Mouse (Mus musculus) hindbrain, embryonic 13.5 days (tissue): ENCODE data around the gene Vti1a. TPM values are rescaled to one million over a fixed set of nuclear protein-coding genes. Genes with fewer than 3 reads are reported as not detected.
A peak's percentile ranks its signal among the peaks of the same experiment; 100 is the strongest.

ENCODE experiments used
- ATAC-seq: fragments of 200-750 bp; cut with Nextera tagmentation; 2 replicates; pipeline ENCODE4 v1.8.0; 2017; ENCODE audit warnings: moderate TSS enrichment; ENCODE audit not compliant: low FRiP score
- H3K27ac ChIP-seq: fragments of 300-500 bp; sonication (generic); 2 replicates; pipeline ENCODE4 v1.5.1; 2015; ENCODE audit warnings: inconsistent platforms, mild to moderate bottlenecking, moderate library complexity
- H3K27me3 ChIP-seq: fragments of 300-500 bp; sonication (generic); 2 replicates; pipeline ENCODE4 v1.6.1; 2015; ENCODE audit warnings: mild to moderate bottlenecking, inconsistent platforms
- H3K36me3 ChIP-seq: fragments of 300-500 bp; sonication (generic); 2 replicates; pipeline ENCODE4 v1.6.1; 2015; ENCODE audit warnings: mild to moderate bottlenecking, inconsistent platforms
- H3K4me1 ChIP-seq: fragments of 300-500 bp; sonication (generic); replicated peaks from 2 replicates; pipeline ENCODE4 v1.6.1; 2015; ENCODE audit warnings: inconsistent platforms
- H3K4me2 ChIP-seq: fragments of 300-500 bp; sonication (generic); 2 replicates; pipeline ENCODE4 v1.6.1; 2015; ENCODE audit warnings: inconsistent platforms, mild to moderate bottlenecking, moderate library complexity
- H3K4me3 ChIP-seq: fragments of 300-500 bp; sonication (generic); 2 replicates; pipeline ENCODE4 v1.5.1; 2015; ENCODE audit warnings: mild to moderate bottlenecking, inconsistent platforms
- H3K9ac ChIP-seq: fragments of 300-500 bp; sonication (generic); 2 replicates; pipeline ENCODE4 v1.6.1; 2015; ENCODE audit warnings: mild to moderate bottlenecking, inconsistent platforms
- H3K9me3 ChIP-seq: fragments of 300-500 bp; sonication (generic); 2 replicates; pipeline ENCODE4 v1.6.1; 2016; ENCODE audit warnings: inconsistent platforms
- WGBS: fragments of 180-500 bp; shearing (Covaris S2); methylation state at CpG from one replicate; pipeline ENCODE4 v1.1.7; 2015; 5-methylcytosine and 5-hydroxymethylcytosine counted together
- polyA plus RNA-seq: library from polyadenylated mRNA; unstranded; fragments of >200 nt; fragmentation: Nextera tagmentation; extraction: Ambion mirVana; gene quantifications from 2 replicates; pipeline ENCODE4 v1.2.1, GENCODE M21; 2015

Vti1a gene
- polyA plus RNA-seq, 1 experiment from 2014 or later: 30.1 TPM

DNA sequence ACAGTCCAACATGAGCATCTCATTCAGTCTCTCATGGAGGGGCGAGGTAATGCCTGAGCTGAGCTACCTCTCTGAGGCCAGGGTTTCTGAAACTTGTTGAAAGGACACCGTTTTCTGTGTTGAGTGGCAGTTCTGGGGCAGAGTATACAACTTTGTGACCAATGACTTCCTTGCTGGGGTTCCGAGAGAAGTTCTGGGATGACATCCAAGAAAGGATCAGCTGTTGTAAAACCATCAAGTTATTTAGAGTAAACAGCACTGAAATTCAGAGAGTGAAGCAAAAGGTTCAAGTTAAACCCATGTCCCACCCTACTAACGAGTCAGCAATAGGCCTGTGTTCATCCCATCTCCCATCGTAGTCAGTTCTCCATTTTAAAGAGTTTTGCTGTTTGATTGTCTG, 164.4 kb downstream of the Vti1a start:
- no peak overlapping the region for H3K9ac ChIP-seq
- no peak for ATAC-seq
- WGBS: 82% methylated on average over 5 of the region's 5 CpGs
- H3K9me3 ChIP-seq: no peaks in the 10 kb centered on the region
- no peaks in the 10 kb centered on the region for H3K36me3 ChIP-seq
- H3K4me3 ChIP-seq: no peak overlapping the region
- peaks cover 5% of the 10 kb centered on the region; the same call in 1 of the 2 replicates for H3K27me3 ChIP-seq
- H3K27ac ChIP-seq: no peak overlapping the region
- peaks cover 19% of the 10 kb centered on the region for H3K4me1 ChIP-seq
- no peak overlapping the region for H3K4me2 ChIP-seq

DNA sequence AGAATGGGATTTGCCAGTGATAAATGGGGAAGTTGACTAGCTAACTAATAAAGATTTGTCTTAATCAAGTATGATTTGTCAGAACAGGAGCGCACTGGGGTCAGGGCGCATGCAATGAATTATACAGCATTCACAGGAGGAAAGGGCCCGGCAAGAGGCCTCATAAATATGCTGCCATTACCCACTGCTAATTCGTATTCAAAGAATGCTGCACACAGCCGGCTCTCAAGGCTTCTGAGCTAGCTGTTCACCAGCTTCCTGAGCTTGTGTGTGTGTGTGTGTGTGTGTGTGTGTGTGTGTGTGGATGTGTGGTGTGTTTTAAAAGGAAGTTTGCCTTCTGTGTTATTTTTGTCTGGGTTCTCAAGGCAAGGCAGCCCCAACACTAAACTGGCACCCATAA, 165.2 kb downstream of the Vti1a start:
- Histone ChIP-seq H3K27me3 (peaks cover 5% of the 10 kb centered on the region; the same call in 1 of the 2 replicates), H3K4me1 (peaks cover 19% of the 10 kb centered on the region), H3K27ac (peak overlapping the region; percentile 60), H3K36me3 (no peaks in the 10 kb centered on the region), H3K4me3 (no peak overlapping the region), H3K9me3 (no peaks in the 10 kb centered on the region), H3K9ac (no peak overlapping the region), H3K4me2 (no peak overlapping the region)
- 15% methylated on average over 5 of the region's 5 CpGs for WGBS
- peak; percentile 39; the same call in 1 of the 2 replicates for ATAC-seq

DNA sequence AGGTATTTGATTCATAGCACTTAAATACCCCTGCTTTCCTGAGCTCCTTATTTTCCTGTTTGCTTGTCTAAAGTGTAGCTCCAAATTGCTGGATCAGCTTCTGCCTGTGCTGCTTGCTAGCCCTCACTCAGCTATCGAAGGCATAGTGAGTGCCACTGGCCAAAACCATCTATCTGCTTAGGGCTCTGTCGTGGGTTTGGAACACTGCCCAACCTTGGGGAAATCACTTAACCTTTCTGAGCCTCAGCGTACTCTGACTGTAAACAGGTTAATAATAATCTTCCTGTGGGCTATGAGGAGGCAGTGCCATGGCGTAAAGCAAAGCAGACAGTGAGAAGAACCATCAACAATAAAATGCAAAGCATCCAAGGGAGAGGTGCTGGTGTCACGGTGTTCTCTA, 167.4 kb downstream of the Vti1a start:
- H3K27ac ChIP-seq: no peak overlapping the region
- no peaks in the 10 kb centered on the region for H3K36me3 ChIP-seq

DNA sequence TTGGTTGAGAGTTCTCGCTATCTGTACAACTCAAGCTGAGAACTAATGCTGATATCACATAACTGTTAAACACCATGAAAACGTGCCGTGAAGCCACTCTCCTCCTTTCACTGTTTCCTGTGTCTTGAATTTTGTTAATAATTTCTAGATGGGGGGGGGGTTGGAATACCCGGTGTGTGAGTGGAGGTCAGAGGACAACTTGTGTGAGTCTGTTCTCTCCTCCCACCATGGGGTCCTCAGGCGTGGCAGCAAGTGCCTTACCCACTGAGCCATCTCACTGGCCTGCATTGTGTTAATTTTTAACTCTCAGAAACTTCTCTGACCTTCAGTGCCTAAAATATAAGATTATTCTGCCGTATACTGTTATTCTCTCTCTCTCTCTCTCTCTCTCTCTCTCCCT, 168.5 kb downstream of the Vti1a start:
- no peak overlapping the region for H3K4me3 ChIP-seq
- H3K9me3 ChIP-seq: no peaks in the 10 kb centered on the region
- H3K9ac ChIP-seq: no peak overlapping the region
- WGBS: 61% methylated on average over 6 of the region's 6 CpGs
- no peak overlapping the region for H3K27ac ChIP-seq
- peaks cover 10% of the 10 kb centered on the region; the same call in 1 of the 2 replicates for H3K27me3 ChIP-seq
- H3K4me1 ChIP-seq: peaks cover 19% of the 10 kb centered on the region
- no peaks in the 10 kb centered on the region for H3K36me3 ChIP-seq
- no peak overlapping the region for H3K4me2 ChIP-seq
- no peak for ATAC-seq

More for the DNA sequence above, 167.4 kb downstream of the Vti1a start:
- no peak overlapping the region for H3K9ac ChIP-seq
- H3K27me3 ChIP-seq: peaks cover 5% of the 10 kb centered on the region; the same call in 1 of the 2 replicates
- H3K4me2 ChIP-seq: no peak overlapping the region
- peaks cover 19% of the 10 kb centered on the region for H3K4me1 ChIP-seq
- H3K4me3 ChIP-seq: no peak overlapping the region
- no peaks in the 10 kb centered on the region for H3K9me3 ChIP-seq
- 65% methylated on average over 5 of the region's 5 CpGs for WGBS
- ATAC-seq: no peak

DNA sequence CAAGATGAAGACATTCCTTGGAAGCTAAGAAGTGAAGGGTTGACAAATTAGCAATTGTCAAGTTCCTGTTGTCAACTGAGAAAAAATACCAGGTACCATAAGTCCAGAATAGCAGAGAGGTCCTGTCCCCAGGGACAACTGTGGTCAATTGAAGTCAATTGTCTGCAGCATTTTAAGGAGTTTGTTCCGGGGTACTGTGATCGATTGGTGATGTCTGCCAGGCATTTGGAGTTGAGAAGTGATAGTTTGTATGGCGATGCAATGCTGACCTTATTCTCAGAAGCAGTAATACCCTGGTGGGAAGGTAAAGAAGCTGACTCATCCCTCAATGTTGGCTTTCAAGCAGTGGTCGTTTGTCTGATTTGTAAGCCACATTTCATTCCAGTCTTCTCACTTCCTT, 170.4 kb downstream of the Vti1a start:
- 72% methylated on average over 4 of the region's 4 CpGs for WGBS

DNA sequence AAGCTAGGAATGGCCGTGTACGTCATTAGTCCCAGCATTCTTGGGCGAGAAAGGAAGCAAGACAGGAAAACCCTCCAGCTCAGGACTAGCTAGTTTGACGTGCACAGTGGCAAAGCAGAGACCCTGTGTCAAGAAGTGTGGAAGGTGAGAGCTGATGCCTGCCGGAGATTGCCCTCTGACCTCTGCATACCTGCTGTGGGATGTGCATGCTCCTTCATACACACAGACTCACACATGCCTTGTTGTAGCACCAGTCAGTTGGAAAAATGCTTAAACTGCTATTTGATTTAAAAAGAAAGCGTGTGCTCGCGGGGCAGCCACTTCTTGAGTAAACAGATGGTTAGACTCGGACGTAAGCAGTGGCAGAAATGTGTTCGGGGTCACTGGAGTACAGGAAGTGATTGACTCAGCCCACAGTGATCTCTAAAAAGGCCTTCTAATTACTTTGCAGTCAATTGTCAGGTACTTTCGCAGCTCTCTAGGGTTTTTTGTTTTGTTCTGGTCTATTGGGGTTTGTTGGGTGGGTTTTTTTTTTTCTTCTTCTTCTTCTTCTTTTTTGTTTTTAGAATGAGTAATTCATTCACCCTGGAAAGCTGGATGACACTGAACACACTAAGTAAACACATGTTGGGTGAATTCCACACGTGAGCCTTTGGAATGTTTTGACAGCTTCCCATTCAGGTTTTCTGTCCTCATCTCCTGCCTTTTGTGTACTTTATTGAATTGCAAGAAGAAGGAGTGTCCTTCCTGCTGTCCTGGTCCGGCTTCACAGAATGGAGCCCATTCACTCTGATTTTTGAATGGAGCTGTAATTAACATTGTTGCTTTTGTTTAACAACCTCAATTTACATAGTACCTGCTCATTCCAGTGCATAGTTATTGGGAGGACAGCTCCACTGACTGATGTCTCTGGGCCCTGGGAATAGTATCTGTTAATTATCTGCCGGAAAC, 175.3 kb downstream of the Vti1a start:
- peaks cover 23% of the 10 kb centered on the region for H3K27me3 ChIP-seq
- H3K36me3 ChIP-seq: no peaks in the 10 kb centered on the region
- H3K4me1 ChIP-seq: peaks cover 16% of the 10 kb centered on the region; the same call in 1 of the 2 replicates
- H3K9me3 ChIP-seq: no peaks in the 10 kb centered on the region
- no peak overlapping the region for H3K27ac ChIP-seq
- WGBS: 22% methylated on average over 15 of the region's 15 CpGs
- no peak overlapping the region for H3K4me3 ChIP-seq
- no peak for ATAC-seq
- no peak overlapping the region for H3K9ac ChIP-seq
- no peak overlapping the region for H3K4me2 ChIP-seq

More for the DNA sequence above, 170.4 kb downstream of the Vti1a start:
- ATAC-seq: no peak
- no peaks in the 10 kb centered on the region for H3K36me3 ChIP-seq
- no peak overlapping the region for H3K4me3 ChIP-seq
- peaks cover 20% of the 10 kb centered on the region for H3K4me1 ChIP-seq
- peaks cover 17% of the 10 kb centered on the region; the same call in 1 of the 2 replicates for H3K27me3 ChIP-seq
- no peak overlapping the region for H3K9ac ChIP-seq
- H3K9me3 ChIP-seq: no peaks in the 10 kb centered on the region
- no peak overlapping the region for H3K27ac ChIP-seq
- no peak overlapping the region for H3K4me2 ChIP-seq

DNA sequence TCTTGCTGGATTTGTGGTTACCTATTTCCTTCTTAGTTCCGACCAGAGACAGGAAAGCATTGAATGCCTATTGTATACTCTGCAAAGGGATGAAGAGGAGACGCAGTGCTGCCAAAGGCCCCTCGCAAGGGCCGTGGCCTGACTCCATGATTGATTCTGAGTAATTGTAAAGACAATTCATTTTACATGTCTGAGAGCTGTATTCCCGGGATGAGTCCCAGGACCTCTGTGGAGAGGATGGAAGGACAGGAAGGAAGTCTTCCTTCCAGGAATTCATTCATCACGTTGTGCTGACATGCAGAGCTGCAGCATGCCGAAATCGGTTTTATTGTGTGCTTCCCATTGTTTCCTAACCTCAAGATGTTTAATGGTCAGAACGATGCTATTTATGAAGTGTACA, 180.2 kb downstream of the Vti1a start:
- no peak for ATAC-seq

DNA sequence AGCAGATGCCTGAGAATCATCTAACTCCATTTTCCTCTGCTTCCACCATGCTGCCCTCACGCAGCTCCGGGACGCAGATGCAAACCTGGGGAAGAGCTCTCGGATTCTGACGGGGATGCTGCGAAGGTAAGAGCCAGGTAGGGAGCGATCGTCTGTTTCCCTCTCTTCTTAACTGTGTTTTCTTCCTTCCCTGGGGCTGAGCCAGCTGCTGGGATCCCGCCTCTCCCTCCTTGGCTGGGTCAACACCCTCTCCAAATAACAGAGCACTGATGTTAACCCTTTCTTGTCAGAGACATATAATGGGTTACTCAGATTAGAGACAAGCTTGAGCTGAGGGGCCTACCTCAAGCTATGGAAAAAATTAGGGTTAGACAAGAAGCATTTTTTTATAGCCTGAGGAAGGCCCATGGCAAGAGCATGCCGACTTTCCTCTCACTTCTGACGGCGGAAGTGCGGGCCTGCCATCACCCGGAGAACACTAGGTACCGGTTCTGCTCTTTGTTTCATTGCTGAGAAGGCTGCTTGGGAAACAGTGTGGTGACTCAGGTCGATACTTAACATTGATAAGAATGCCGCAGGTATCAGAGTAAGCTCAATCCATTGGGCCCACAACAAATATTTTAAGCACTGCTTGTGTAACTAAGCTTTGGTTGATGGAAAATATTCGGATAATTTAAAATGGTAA, 183.2 kb downstream of the Vti1a start:
- no peak for ATAC-seq

More for the DNA sequence above, 180.2 kb downstream of the Vti1a start:
- Histone ChIP-seq H3K9me3 (no peaks in the 10 kb centered on the region), H3K4me2 (no peak overlapping the region), H3K9ac (no peak overlapping the region), H3K4me1 (peaks cover 19% of the 10 kb centered on the region), H3K27ac (no peak overlapping the region), H3K36me3 (no peaks in the 10 kb centered on the region), H3K4me3 (no peak overlapping the region), H3K27me3 (peaks cover 11% of the 10 kb centered on the region; the same call in 1 of the 2 replicates)
- WGBS: 43% methylated on average over 9 of the region's 9 CpGs

DNA sequence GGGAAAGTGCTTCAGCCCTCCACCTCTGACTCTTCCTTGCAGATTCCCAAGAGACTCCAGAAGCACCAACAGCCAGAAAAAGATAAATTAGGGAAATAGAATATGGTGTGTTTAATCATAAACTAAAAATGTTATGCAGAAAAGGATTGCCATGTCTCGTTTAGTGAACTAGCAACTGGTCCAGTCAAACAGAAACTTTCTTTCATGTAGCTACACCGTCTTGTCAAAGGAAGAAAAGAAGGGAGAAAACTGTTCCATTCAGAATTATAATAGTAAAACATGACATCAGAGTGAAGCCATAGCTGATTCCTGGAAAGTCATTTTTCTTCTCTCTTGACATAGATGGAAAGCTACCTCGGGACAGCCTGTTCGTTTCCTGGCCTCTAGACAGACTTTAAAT, 185.9 kb downstream of the Vti1a start:
- 42% methylated on average over 4 of the region's 4 CpGs for WGBS
- H3K4me1 ChIP-seq: peaks cover 4% of the 10 kb centered on the region; the same call in 1 of the 2 replicates
- no peak for ATAC-seq
- H3K4me2 ChIP-seq: no peak overlapping the region
- H3K9me3 ChIP-seq: no peaks in the 10 kb centered on the region
- no peaks in the 10 kb centered on the region for H3K36me3 ChIP-seq
- no peak overlapping the region for H3K4me3 ChIP-seq
- no peak overlapping the region for H3K9ac ChIP-seq
- H3K27ac ChIP-seq: no peak overlapping the region
- H3K27me3 ChIP-seq: 0 out of 2 replicates have a peak, but pooled peaks cover 5% of the 10 kb centered on the region

More for the DNA sequence above, 183.2 kb downstream of the Vti1a start:
- no peaks in the 10 kb centered on the region for H3K9me3 ChIP-seq
- H3K4me3 ChIP-seq: no peak overlapping the region
- no peak overlapping the region for H3K4me2 ChIP-seq
- peaks cover 10% of the 10 kb centered on the region for H3K4me1 ChIP-seq
- WGBS: 72% methylated on average over 18 of the region's 18 CpGs
- 0 out of 2 replicates have a peak, but pooled peaks cover 6% of the 10 kb centered on the region for H3K27me3 ChIP-seq
- H3K9ac ChIP-seq: no peak overlapping the region
- H3K27ac ChIP-seq: no peak overlapping the region
- H3K36me3 ChIP-seq: no peaks in the 10 kb centered on the region

DNA sequence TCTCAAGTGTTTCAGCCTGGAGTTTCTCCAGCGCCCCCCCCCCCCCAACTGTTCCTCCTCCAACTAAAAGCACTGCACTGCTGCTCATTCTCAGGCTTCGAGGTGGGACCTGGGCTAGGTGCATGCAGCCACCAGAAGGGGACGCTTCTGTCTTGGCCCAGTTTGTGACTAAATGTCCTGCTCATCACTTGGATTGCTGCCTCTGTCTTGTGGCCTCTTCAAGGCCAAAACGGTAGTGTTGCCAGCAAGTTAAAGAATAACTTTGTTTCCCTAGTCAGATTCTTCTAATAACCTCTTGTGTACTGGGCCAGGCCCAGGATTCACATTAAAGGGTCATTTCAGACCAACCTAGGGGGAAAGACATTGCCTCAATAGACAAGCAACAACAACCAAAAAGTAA, 187.7 kb downstream of the Vti1a start:
- no peak for ATAC-seq
- Histone ChIP-seq H3K4me2 (no peak overlapping the region), H3K27me3 (0 out of 2 replicates have a peak, but pooled peaks cover 5% of the 10 kb centered on the region), H3K27ac (no peak overlapping the region), H3K36me3 (no peaks in the 10 kb centered on the region), H3K9me3 (no peaks in the 10 kb centered on the region), H3K4me3 (no peak overlapping the region), H3K4me1 (peaks cover 4% of the 10 kb centered on the region; the same call in 1 of the 2 replicates), H3K9ac (no peak overlapping the region)
- WGBS: 79% methylated on average over 4 of the region's 4 CpGs

DNA sequence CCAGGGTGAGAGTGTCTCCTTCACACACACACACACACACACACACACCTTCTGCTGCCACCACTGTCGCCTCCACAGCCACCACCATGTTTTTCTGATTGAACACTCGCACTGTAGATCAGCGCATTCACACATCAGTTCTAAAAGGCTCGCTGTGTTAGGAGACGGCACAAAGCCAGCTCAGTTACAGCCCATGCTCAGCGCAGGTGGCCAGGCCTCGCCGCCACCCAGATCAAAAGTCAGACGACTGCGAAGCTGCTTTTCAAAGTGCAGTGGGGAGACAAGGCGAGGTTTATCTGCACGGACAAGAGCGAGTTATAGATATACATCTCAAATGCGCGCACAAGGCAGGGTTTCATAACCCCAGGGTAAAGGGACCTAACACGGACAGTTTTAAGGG, 191.7 kb downstream of the Vti1a start:
- H3K27ac ChIP-seq: no peak overlapping the region
- H3K36me3 ChIP-seq: no peaks in the 10 kb centered on the region
- no peak overlapping the region for H3K4me3 ChIP-seq
- no peaks in the 10 kb centered on the region for H3K9me3 ChIP-seq
- no peaks in the 10 kb centered on the region for H3K4me1 ChIP-seq
- H3K9ac ChIP-seq: no peak overlapping the region
- H3K27me3 ChIP-seq: 0 out of 2 replicates have a peak, but pooled peaks cover 5% of the 10 kb centered on the region
- no peak for ATAC-seq
- 82% methylated on average over 16 of the region's 16 CpGs for WGBS
- no peak overlapping the region for H3K4me2 ChIP-seq

DNA sequence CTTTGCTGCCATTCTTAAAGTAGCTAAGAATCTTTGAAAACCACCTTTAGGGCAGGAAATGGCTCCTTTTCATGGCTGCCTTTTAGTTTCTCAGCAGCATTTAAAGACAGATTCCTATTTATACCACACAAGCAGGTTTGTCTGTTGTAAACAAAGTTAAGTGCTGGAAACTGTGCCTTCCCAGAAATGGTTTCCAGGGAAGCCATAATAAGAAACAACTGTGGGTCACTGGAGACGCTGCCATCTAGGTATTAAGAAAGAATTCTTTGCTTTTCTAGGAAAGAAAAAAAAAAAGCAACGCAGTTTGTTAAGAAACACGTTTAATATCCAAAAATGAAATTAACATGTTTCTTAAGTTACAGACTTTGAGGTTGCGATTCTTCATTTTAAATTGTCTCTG, 192.1 kb downstream of the Vti1a start:
- Histone ChIP-seq H3K4me1 (no peaks in the 10 kb centered on the region), H3K4me3 (no peak overlapping the region), H3K9me3 (no peaks in the 10 kb centered on the region), H3K36me3 (no peaks in the 10 kb centered on the region), H3K27ac (no peak overlapping the region), H3K4me2 (no peak overlapping the region), H3K27me3 (0 out of 2 replicates have a peak, but pooled peaks cover 5% of the 10 kb centered on the region), H3K9ac (no peak overlapping the region)
- no peak for ATAC-seq
- WGBS: 95% methylated on average over 4 of the region's 4 CpGs
